Mouse (Mus musculus) liver (tissue): ENCODE results near the gene Adgre4.
A peak's percentile ranks its signal among the peaks of the same experiment; 100 is the strongest.
"Not testable (repeated sequence)": the region's sequence is repeated elsewhere in the genome, so short reads cannot be mapped to it uniquely, and the experiment has no call there.

Source experiments
- DNase-seq: peaks from one replicate; pipeline ENCODE4 v3.0.0-alpha.2; 2020; ENCODE audit warnings: mixed read lengths

The Adgre4 gene

DNA sequence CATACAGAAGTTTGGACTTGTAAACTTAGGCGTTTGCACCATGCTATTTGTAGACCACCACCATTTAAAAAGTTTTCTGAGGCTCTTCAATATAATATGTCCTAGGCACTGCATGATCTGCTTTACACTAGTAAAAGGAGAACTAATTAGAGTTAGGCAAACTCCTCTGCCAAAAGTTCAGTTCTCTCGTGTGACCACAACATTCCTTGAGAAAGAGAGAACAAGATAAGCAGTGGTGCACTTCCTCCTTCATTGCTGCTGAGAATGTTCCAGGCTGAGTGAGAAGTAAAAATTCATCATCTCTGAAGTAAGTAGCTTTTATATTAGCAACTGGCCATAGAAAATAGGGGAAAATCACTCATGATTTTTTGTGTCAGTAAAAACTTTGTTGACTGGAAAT, at the start of gene Adgre4:
Gene Adgre4, plus strand, starts transcription at position 199 of the 400 bp plus-strand sequence.
- DNase-seq = no peak

DNA sequence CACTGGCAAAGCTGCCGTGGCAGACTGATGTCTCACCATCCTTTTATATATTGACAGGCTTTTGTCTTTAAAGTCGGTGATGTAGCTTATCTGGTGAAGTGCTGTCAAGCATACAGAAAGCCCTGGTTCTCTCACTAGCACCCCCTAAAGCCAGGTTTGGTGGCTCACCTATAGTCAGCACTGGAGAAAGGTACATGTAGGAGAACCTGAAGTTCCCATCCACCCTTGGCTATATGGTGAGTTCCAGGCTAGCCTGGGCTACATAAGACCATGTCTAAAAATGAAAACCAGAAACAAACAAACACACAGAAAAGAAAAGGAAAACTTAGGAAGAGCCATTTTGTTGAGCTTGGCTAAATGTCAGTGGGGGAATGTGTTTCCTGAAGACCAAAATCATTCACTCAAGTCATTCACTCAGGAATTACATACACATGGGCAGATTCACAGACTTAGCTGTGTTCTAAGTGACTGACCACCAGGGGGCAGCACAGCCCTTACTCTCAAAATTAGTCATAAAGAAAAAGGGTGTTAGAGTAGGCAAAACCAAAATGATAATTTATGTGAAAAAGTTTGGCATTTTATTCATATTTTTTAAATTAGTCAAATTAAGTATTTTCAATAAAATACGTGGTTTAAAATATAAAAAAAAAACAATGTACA, 47.5 kb upstream of the Adgre4 start:
- DNase-seq = peak; percentile 85

DNA sequence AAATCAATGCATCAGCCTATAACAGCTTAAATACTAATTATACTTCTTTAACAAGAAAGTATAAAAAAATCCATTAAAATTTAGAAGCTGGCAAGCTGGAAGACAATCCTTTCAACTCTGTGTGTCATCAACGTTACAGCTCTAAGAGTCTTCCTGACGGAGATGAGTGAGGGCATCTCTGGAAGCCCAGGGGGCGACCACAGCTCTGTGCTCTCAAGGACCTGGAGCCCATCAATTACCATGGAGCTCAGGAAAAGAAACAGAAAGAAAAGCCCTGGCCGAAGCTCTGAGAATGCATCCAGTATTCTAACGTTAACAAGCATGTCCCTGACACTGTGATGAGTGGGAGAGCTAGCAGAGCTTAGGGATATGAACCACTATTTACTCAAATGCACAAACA, 46.9 kb upstream of the Adgre4 start:
- DNase-seq = no peak

DNA sequence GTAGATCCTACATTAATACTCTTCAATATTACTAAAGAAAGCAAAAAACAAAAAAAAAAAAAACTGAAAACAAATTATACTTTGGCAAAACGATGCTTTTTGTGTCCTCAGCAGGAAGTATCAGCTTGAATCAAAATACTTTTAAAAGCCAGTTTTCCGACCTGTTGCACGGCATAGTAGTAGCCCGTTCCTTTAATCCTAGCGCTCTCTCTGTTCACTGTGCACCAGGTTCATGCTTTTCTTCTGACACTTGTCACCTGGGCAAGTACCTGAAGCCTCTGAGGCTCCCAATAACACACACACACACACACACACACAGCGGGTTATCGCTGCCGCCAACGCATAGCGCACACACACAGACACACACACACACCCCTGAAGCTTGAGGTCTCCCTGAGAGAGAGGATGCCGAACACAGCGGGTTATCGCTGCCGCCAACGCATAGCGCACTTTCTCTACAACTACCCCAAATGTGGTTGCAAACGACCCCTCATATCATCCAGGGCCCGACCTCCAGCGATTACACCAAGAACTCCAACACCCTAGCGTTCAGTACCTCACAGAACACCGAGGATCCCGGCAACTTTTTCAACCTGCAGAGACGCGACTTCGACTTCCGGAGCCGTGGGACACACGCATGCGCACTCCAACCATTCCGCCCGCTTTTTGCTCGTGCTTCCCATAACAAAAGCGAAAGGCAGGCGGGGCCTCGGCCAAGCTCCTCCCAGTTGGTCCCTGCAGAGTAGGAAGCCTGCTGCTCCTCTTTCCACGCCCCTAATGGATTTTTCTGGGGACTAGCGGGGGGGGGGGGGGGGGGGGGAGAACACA, 37.6 kb upstream of the Adgre4 start, which contains the start of gene Pot1b:
Gene Pot1b, minus strand, starts transcription at position 645 of the 828 bp plus-strand sequence.
- DNase-seq = peak; percentile 99

DNA sequence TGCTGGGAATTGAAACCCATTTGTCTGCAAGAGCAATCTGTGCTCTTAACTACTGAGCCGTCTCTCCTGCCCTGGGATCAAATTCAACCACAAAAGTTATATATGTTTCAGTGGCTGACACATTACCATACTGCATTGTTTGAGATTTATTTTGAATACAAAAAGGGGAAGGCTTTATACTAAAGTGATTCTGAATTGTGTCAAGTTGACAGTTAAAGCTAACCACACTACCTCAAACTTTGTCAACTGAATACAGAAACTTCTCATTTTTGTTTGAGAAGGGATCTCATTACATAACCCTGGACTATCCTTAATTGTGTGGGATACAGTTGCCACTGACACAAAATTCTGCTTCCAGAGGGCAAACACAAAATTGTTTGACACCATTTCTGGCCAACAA, 28.5 kb upstream of the Adgre4 start:
- DNase-seq = no peak

DNA sequence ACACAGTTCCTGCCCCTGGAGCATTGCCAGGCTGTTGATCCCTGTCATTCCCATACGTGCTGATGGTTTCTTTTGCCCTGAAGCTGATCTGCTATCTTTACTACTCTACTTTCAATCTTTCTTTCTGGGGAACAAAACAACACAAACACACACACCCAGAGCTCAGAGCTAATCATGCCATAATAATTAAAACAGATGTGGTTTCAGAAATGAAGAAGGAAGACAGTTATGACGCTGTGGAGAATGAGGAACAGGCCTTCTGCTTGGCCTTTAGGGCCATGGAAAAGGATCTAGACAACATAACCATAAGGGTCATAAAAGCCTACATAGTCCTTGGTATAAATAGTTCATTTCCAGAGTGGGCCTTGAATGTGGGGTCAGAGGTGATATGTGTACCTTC, 27.5 kb upstream of the Adgre4 start:
- DNase-seq = no peak

DNA sequence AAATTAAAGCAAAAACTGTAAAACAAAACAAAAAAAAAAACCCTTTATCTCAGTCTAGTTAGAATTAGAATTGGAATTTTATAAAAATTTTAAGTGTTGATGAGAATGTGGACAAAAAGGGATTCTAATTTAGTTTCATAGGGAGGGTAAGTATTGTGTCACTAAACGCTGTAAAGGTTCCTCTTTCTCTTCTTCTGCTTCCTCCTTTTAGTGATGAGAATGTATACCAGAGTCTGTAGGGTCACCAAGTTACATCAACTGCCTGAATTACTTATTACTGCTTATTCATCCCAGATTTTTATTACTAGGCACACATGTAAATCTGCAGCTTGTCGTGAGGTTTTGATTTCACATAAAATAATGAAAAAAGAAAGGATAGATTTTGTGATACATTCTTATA, 23.6 kb upstream of the Adgre4 start:
- DNase-seq = no peak

DNA sequence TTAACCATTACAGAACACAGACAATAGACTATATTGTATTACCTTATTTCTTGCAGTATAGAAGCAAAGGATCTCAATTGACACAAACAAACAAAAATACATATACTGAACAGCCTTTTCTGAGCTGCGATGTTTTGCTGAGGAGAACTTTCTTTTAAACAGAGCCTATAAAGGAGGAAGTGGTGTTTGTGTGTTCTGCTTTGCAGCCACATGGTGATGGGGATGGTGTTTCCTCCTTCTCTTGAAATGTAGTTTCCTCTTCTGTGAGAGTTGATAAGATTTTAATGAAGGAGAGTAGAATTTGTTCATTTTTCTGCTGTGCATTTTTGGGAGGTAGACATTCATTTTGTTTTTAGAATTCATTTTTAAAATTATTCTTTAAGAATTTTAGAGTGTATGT, 13.1 kb upstream of the Adgre4 start:
- DNase-seq = no peak

DNA sequence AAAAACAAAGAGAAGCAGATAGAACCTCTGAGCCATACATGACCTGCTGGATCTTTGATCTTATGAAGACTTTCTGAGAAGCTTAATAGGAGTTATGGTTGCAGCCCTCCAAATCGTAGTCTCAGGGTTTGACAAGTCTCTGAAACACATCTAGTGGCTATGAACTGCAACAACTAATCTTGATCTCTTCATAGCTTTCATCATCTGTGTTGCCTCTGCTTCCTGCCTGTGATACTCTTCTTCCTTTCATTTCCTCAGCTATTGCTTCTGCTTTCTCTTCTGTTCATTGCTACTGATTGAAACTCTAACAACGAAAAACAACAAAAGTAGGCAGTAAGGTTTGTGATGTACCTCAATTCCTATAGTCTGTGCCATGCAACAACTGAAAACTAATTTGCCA, 1.4 kb downstream of the Adgre4 start:
- no peak for DNase-seq

DNA sequence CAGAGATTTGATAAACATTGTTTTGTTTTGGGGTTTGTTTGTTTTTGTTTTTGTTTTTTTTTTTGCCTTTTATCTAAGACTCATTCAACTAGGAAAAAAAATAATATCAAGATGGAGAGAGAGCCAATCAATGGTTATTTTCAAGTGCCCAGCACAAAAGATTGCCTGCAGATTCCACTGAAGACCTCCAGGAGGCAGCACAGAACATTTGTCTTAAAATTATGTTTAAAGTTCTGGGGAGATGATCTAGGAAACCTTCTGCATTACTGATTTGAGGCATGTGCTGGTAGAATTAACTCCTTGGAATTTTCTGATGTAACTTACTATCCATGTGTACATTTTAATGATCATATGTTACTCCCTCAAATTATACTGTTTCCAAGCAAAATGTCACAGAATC, 63.9 kb downstream of the Adgre4 start:
- DNase-seq = no peak

DNA sequence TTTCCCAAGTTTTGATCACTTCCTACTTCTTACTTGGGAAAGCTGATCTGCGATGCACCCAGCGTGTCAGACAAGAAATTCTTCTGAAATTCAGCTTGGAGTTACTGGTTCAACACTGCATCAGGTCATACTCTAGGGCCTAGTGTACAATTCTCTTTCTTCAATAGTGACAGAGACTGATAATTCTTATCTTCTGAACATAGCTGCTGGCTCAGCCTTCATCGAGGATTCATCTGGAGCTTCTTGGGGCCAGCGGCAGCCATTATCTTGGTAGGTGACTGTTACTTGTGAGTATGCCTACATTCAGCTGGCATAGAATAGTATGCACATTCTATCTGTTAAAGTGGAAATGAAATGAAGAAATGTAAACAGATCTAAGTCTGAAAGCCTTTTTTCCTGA, 67.1 kb downstream of the Adgre4 start:
- no peak for DNase-seq

DNA sequence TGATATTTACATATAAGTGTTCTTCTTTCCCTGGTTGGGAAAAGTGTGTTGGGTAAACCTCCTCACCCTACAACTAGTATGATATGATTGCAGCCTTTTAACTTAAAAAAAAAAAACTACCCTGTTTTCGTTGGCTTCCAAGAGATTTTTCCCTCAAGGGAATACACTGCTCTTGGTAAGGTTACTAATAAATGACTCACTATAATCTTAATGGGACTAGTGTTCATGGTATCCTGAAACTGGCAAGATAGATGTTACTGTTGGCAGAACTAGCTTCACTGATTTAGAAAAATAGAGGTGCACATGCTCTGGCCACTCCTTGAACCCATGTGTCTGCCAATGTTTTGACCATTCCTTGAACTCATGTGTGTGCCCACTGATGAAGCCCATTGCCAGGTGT, 71.8 kb downstream of the Adgre4 start:
- no peak for DNase-seq

DNA sequence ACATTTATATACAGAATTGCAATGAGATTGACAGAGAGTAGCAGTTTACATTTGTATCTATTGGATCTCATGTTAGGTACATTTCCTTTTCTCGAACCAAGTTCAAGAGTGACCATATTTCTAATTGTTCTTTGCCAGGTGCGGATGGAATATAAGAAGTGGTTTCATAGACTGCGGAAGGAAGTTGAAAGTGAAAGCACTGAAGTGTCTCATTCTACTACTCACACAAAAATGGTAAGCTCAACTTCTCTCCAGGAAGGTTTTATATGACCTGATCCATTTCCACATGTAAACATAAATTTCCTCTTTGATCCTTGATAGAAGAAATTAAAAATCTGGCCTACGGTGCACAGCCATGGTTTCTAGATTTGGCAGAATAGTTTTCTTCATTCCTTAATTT, 93.3 kb downstream of the Adgre4 start:
- DNase-seq = no peak

DNA sequence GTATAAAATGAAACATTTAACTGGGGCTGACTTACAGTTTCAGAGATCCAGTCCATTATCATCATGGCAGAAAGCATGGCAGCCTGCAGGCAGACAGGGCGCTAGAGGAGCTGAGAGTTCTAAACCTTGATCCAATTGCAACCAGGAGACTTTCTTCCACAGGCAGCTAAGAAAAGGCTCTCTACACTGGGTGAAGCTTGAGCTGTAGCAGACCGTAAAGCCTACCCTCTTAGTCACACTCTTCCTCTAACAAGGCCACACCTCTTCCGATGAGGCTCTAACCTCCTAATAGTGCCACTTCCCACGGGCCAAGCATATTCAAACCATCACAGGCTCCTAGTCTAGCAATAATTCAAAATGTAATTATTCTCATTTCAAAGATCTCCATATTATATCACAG, 127.4 kb downstream of the Adgre4 start:
- no peak for DNase-seq

DNA sequence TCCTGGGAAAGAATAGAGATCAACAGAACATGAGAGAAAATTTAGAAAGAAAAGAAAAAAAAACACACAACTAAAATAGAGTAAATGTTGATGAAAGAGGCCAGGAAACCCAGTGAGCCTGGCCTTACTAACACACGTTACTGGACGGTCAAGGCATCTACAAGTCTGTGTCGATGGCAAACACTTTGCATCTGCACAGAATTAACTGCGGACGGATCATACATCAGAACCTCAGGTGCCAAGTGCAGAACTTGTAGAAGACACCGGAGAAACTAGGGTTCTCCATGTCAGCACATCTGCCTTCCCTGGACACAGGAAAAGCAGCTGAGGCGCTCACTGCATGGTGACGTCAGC, 128.5 kb downstream of the Adgre4 start:
- DNase-seq = not testable (repeated sequence)

DNA sequence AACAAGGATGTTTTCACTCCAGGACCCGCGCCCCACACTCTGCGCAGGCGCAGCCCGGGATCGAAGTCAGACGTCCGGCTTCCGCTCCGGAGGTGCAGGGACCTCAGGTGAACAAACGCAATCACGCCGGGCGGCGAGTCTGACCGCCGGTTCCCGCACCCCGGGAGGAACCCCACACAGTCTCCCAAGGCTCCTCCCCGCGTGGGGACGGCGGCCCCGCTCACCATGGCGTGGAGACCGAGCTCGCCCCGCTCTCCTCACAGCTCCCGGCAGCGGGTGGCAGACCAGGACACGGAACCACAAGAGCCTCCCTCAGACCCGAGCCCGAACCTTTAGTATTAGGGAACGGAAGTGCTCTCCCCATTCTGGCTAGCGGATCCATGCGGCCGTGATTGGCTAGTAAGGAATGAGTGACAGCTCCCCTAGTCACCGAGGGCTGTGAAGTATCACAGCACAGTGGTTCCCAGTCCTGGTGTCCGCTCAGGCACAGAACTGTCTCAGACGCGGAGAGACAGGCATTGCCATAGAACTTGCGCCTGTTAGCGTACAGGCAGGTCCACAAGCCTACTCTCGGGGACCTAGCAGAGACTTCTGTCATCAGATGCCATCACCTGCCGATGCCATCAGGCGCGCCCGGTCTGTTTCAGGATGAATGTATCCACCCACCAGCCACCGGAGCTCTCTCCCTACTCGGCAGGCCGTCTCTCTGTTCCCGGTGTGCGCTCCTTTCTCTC, 129.0 kb downstream of the Adgre4 start, which contains the start of gene Zfp119a:
Gene Zfp119a, minus strand, starts transcription at position 295 of the 734 bp plus-strand sequence.
- DNase-seq = peak; percentile 83

DNA sequence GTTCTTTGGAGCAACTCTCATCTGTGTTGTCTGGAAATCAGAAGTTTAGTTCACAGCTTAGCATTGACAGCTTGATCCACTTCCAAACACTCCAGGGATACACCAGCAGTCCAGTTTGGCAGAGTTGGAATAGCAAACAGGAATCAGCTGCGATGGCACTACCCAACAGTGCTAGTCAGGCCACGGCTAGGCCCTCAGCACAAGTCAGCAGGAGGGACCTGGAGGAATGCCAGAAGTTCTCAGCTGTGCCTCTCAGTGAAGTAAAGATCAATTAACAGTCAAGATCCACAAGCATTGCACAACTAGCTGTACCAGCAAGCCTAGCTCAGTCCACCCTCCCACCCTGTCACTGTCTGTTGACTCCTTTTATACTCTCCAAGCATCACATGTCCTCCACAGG, 133.8 kb downstream of the Adgre4 start:
- peak; percentile 17 for DNase-seq

DNA sequence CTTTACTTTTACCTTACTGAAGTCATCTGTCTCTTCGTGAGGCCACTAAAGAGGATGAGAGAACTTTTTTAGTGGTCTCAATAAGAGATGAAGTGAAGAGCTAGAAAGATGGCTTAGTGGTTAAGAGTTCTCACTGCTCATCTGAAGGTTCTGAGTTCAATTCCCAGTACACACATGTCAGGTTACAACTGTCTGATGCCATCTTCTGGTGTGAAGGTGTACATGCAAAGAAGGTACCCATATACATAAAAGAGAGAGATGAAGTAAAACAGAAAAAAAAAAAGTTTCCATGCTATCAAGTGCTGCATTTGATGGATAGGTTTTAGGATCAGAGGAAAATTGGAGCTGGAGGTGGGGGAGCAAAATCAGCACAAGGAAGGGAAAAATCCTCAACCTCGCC, 135.1 kb downstream of the Adgre4 start:
- no peak for DNase-seq

DNA sequence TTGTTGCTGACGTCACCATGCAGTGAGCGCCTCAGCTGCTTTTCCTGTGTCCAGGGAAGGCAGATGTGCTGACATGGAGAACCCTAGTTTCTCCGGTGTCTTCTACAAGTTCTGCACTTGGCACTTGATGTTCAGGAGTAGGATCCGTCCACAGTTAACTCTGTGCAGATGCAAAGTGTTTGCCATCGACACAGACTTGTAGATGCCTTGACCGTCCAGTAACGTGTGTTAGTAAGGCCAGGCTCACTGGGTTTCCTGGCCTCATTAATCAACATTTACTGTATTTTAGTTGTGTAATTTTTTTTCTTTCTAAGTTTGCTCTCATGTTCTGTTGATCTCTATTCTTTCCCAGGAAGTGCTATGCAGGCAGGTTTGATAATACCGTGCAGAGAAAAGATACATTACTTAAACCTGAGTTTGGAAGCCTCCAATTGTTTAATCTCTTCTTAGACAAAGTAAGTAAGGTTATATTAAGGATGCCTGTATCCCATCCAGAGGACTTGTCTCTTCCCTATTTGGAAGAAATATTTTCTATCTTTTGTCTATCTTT, 142.7 kb downstream of the Adgre4 start:
- not testable (repeated sequence) for DNase-seq

DNA sequence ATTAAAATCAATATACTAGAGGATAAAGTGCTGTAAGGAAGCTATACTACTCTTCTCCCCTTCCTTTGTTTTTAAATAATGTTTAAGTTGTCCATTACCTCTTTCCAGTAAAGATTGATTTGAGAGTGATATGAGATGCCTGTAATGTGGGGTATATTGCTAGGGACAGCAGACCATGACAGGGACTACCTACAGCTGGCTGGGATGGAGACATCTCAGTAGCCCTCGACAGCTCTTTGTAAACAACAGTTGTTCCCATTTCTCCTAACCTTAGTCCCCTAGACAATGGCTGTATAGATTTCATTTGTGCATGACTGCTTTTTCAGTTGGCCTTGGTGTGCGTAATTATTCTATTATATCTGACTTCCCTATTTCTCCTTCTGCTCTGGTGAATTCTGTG, 153.3 kb downstream of the Adgre4 start:
- no peak for DNase-seq
